Mouse (Mus musculus): Measurements from ENCODE around the gene Kcnn1. TPM values are rescaled to one million over a fixed set of nuclear protein-coding genes. Genes with fewer than 3 reads are reported as not detected.
"Not testable (repeated sequence)": the region's sequence is repeated elsewhere in the genome, so short reads cannot be mapped to it uniquely, and the experiment has no call there.

Gene Kcnn1
- total RNA-seq, 1 experiment from 2014 or later, result not detected

GRCm38 (mm10) chr8:70832371-70832770 is 30.7 kb downstream of the Kcnn1 start:
- no peak for ATAC-seq (replicated peaks; ENCODE audit: insufficient number of reproducible peaks, low FRiP score, low TSS enrichment, poor library complexity, severe bottlenecking)

- no peak for ATAC-seq (replicated peaks; ENCODE audit: insufficient number of reproducible peaks, low FRiP score, low TSS enrichment, poor library complexity, severe bottlenecking)
Measured at GRCm38 (mm10) chr8:70831517-70831916, 31.5 kb downstream of the Kcnn1 start.

- no peak for ATAC-seq (replicated peaks; ENCODE audit: insufficient number of reproducible peaks, low FRiP score, low TSS enrichment, poor library complexity, severe bottlenecking)
Measured at GRCm38 (mm10) chr8:70827796-70828195, 35.3 kb downstream of the Kcnn1 start.

GRCm38 (mm10) chr8:70827010-70827409 is 36.0 kb downstream of the Kcnn1 start:
- ATAC-seq (replicated peaks; ENCODE audit: insufficient number of reproducible peaks, low FRiP score, low TSS enrichment, poor library complexity, severe bottlenecking), result no peak

GRCm38 (mm10) chr8:70825816-70826215 is 37.2 kb downstream of the Kcnn1 start:
- ATAC-seq (replicated peaks; ENCODE audit: insufficient number of reproducible peaks, low FRiP score, low TSS enrichment, poor library complexity, severe bottlenecking), result no peak

- ATAC-seq (replicated peaks; ENCODE audit: insufficient number of reproducible peaks, low FRiP score, low TSS enrichment, poor library complexity, severe bottlenecking), result no peak
Measured at GRCm38 (mm10) chr8:70823802-70824201, 39.3 kb downstream of the Kcnn1 start.

GRCm38 (mm10) chr8:70822594-70822993 is 40.5 kb downstream of the Kcnn1 start:
- ATAC-seq (replicated peaks; ENCODE audit: insufficient number of reproducible peaks, low FRiP score, low TSS enrichment, poor library complexity, severe bottlenecking), result not testable (repeated sequence)

GRCm38 (mm10) chr8:70821992-70822391 is 41.1 kb downstream of the Kcnn1 start:
- ATAC-seq (replicated peaks; ENCODE audit: insufficient number of reproducible peaks, low FRiP score, low TSS enrichment, poor library complexity, severe bottlenecking), result no peak

- ATAC-seq (replicated peaks; ENCODE audit: insufficient number of reproducible peaks, low FRiP score, low TSS enrichment, poor library complexity, severe bottlenecking), result peak; percentile 87
Measured at GRCm38 (mm10) chr8:70821399-70821962, 41.6 kb downstream of the Kcnn1 start.

GRCm38 (mm10) chr8:70820101-70820935 is 42.7 kb downstream of the Kcnn1 start:
- ATAC-seq (replicated peaks; ENCODE audit: insufficient number of reproducible peaks, low FRiP score, low TSS enrichment, poor library complexity, severe bottlenecking), result no peak

- no peak for ATAC-seq (replicated peaks; ENCODE audit: insufficient number of reproducible peaks, low FRiP score, low TSS enrichment, poor library complexity, severe bottlenecking)
Measured at GRCm38 (mm10) chr8:70816679-70817078, 46.4 kb downstream of the Kcnn1 start.

GRCm38 (mm10) chr8:70812885-70813284 is 50.2 kb downstream of the Kcnn1 start:
- ATAC-seq (replicated peaks; ENCODE audit: insufficient number of reproducible peaks, low FRiP score, low TSS enrichment, poor library complexity, severe bottlenecking), result no peak

- no peak for ATAC-seq (replicated peaks; ENCODE audit: insufficient number of reproducible peaks, low FRiP score, low TSS enrichment, poor library complexity, severe bottlenecking)
Measured at GRCm38 (mm10) chr8:70812055-70812454, 51.0 kb downstream of the Kcnn1 start.

GRCm38 (mm10) chr8:70810962-70811680 is 51.9 kb downstream of the Kcnn1 start:
- ATAC-seq (replicated peaks; ENCODE audit: insufficient number of reproducible peaks, low FRiP score, low TSS enrichment, poor library complexity, severe bottlenecking), result no peak

GRCm38 (mm10) chr8:70808955-70809701 is 53.9 kb downstream of the Kcnn1 start:
- no peak for ATAC-seq (replicated peaks; ENCODE audit: insufficient number of reproducible peaks, low FRiP score, low TSS enrichment, poor library complexity, severe bottlenecking)

- ATAC-seq (replicated peaks; ENCODE audit: insufficient number of reproducible peaks, low FRiP score, low TSS enrichment, poor library complexity, severe bottlenecking), result no peak
Measured at GRCm38 (mm10) chr8:70808239-70808638, 54.8 kb downstream of the Kcnn1 start, which contains the start of gene Il12rb1. Gene Il12rb1 (plus strand): TSS chr8:70808449.

- no peak for ATAC-seq (replicated peaks; ENCODE audit: insufficient number of reproducible peaks, low FRiP score, low TSS enrichment, poor library complexity, severe bottlenecking)
Measured at GRCm38 (mm10) chr8:70807304-70807703, 55.8 kb downstream of the Kcnn1 start.

- ATAC-seq (replicated peaks; ENCODE audit: insufficient number of reproducible peaks, low FRiP score, low TSS enrichment, poor library complexity, severe bottlenecking), result peak; percentile 61
Measured at GRCm38 (mm10) chr8:70806541-70806940, 56.5 kb downstream of the Kcnn1 start.
